Mouse (Mus musculus) heart, postnatal 0 days (tissue): ENCODE data around the gene Mvb12b. TPM values are rescaled to one million over a fixed set of nuclear protein-coding genes. Genes with fewer than 3 reads are reported as not detected.

Experiments
- ATAC-seq: fragments of 200-750 bp; cut with Nextera tagmentation; 2 replicates; pipeline ENCODE4 v1.8.0; 2017; ENCODE audit warnings: low read depth, moderate number of reproducible peaks, moderate library complexity; ENCODE audit not compliant: insufficient read depth
- DNase-seq: peaks from one replicate; pipeline ENCODE4 v3.0.0-alpha.2; 2016; ENCODE audit warnings: low spot score
- H3K27ac ChIP-seq: fragments of 300-500 bp; sonication (generic); 2 replicates; pipeline ENCODE4 v1.5.1; 2014; ENCODE audit warnings: low read depth, mild to moderate bottlenecking
- H3K27me3 ChIP-seq: fragments of 300-500 bp; sonication (generic); 2 replicates; pipeline ENCODE4 v1.6.1; 2014; ENCODE audit warnings: low read length, mixed read lengths; ENCODE audit not compliant: control insufficient read depth, insufficient read depth
- H3K36me3 ChIP-seq: fragments of 300-500 bp; sonication (generic); replicated peaks from 2 replicates; pipeline ENCODE4 v1.6.1; 2014; ENCODE audit warnings: low read length, mixed read lengths; ENCODE audit not compliant: control insufficient read depth, insufficient read depth
- H3K4me1 ChIP-seq: fragments of 300-500 bp; sonication (generic); 2 replicates; pipeline ENCODE4 v1.6.1; 2014; ENCODE audit warnings: antibody characterized with exemption; ENCODE audit not compliant: control insufficient read depth, insufficient read depth
- H3K4me2 ChIP-seq: fragments of 300-500 bp; sonication (generic); 2 replicates; pipeline ENCODE4 v1.6.1; 2014; ENCODE audit warnings: low read depth, mild to moderate bottlenecking, low read length, moderate library complexity
- H3K4me3 ChIP-seq: fragments of 300-500 bp; sonication (generic); 2 replicates; pipeline ENCODE4 v1.5.1; 2014; ENCODE audit warnings: low read depth, low read length
- H3K9ac ChIP-seq: fragments of 300-500 bp; sonication (generic); replicated peaks from 2 replicates; pipeline ENCODE4 v1.6.1; 2014; ENCODE audit warnings: low read depth, low read length, mixed read lengths
- H3K9me3 ChIP-seq: fragments of 300-500 bp; sonication (generic); replicated peaks from 2 replicates; pipeline ENCODE4 v1.6.1; 2016; ENCODE audit warnings: low read length; ENCODE audit not compliant: control insufficient read depth
- CTCF ChIP-seq: IDR thresholded peaks from 2 replicates; pipeline ENCODE4 v1.5.1; 2016; ENCODE audit warnings: antibody characterized with exemption, control low read depth, low read depth
- EP300 ChIP-seq: IDR thresholded peaks from 2 replicates; pipeline ENCODE4 v1.6.1; 2016; ENCODE audit warnings: antibody characterized with exemption, low read depth
- WGBS: fragments of 180-500 bp; shearing (Covaris S2); extraction: QIAGEN DNeasy Blood & Tissue Kit; methylation state at CpG from one replicate; pipeline ENCODE4 v1.1.7; 2014; 5-methylcytosine and 5-hydroxymethylcytosine counted together
- polyA plus RNA-seq: library from polyadenylated mRNA; unstranded; fragments of >200 nt; fragmentation: Nextera tagmentation; extraction: Ambion mirVana; gene quantifications from 2 replicates; pipeline ENCODE4 v1.2.1, GENCODE M21; 2015
- total RNA-seq: library from RNA; depleted of rRNA; stranded (reverse); fragments of >200 nt; gene quantifications from 2 replicates; pipeline ENCODE4 v1.2.3, GENCODE M21; 2014; ENCODE audit warnings: low replicate concordance

Mvb12b gene
- total and polyA plus RNA-seq, 2 experiments from 2014 or later = 8.7 to 38.7 TPM

- no peaks in the 10 kb centered on the region for H3K27me3 ChIP-seq
- no peaks in the 10 kb centered on the region for H3K9me3 ChIP-seq
- no peak overlapping the region for H3K27ac ChIP-seq
- no peak for TF ChIP-seq EP300
- no peak for TF ChIP-seq CTCF
- no peak overlapping the region for H3K4me2 ChIP-seq
- WGBS = 75% methylated on average over 9 of the region's 9 CpGs
- H3K36me3 ChIP-seq = 0 out of 2 replicates have a peak, but pooled peaks cover 3% of the 10 kb centered on the region
- no peak for ATAC-seq
- H3K4me3 ChIP-seq = no peak overlapping the region
- DNase-seq = no peak
- H3K4me1 ChIP-seq = no peaks in the 10 kb centered on the region
- no peak overlapping the region for H3K9ac ChIP-seq
Observed at GRCm38 (mm10) chr2:33789732-33790131, 98.0 kb downstream of the Mvb12b start.

- WGBS = 49% methylated on average over 6 of the region's 6 CpGs
- DNase-seq (no peak), ATAC-seq (no peak)
- Histone ChIP-seq H3K27ac (no peak overlapping the region), H3K9ac (no peak overlapping the region), H3K36me3 (0 out of 2 replicates have a peak, but pooled peaks cover 3% of the 10 kb centered on the region), H3K4me3 (no peak overlapping the region), H3K4me2 (no peak overlapping the region), H3K9me3 (no peaks in the 10 kb centered on the region), H3K4me1 (no peaks in the 10 kb centered on the region), H3K27me3 (no peaks in the 10 kb centered on the region)
- TF ChIP-seq CTCF (no peak), EP300 (no peak)
Observed at GRCm38 (mm10) chr2:33789279-33789678, 98.5 kb downstream of the Mvb12b start.

- no peaks in the 10 kb centered on the region for H3K4me1 ChIP-seq
- no peaks in the 10 kb centered on the region for H3K9me3 ChIP-seq
- no peak for DNase-seq
Observed at GRCm38 (mm10) chr2:33788851-33789250, 98.9 kb downstream of the Mvb12b start.

GRCm38 (mm10) chr2:33788131-33788530 is 99.6 kb downstream of the Mvb12b start:
- TF ChIP-seq EP300 = no peak
- no peak for TF ChIP-seq CTCF
- WGBS = 83% methylated on average over 13 of the region's 13 CpGs
- no peak for ATAC-seq

More at GRCm38 (mm10) chr2:33788851-33789250, 98.9 kb downstream of the Mvb12b start:
- Histone ChIP-seq H3K9ac (no peak overlapping the region), H3K4me3 (no peak overlapping the region), H3K36me3 (0 out of 2 replicates have a peak, but pooled peaks cover 3% of the 10 kb centered on the region), H3K27ac (no peak overlapping the region), H3K27me3 (no peaks in the 10 kb centered on the region), H3K4me2 (no peak overlapping the region)
- 89% methylated on average over 7 of the region's 7 CpGs for WGBS
- ATAC-seq = no peak
- no peak for TF ChIP-seq EP300
- TF ChIP-seq CTCF = no peak

GRCm38 (mm10) chr2:33786064-33786463 is 101.7 kb downstream of the Mvb12b start:
- H3K27ac ChIP-seq = no peak overlapping the region
- TF ChIP-seq EP300 (no peak), CTCF (no peak)
- DNase-seq = no peak
- H3K4me2 ChIP-seq = no peak overlapping the region
- no peaks in the 10 kb centered on the region for H3K9me3 ChIP-seq
- 94% methylated on average over 6 of the region's 6 CpGs for WGBS
- H3K9ac ChIP-seq = no peak overlapping the region
- no peaks in the 10 kb centered on the region for H3K27me3 ChIP-seq
- no peak for ATAC-seq
- no peak overlapping the region for H3K4me3 ChIP-seq
- 0 out of 2 replicates have a peak, but pooled peaks cover 3% of the 10 kb centered on the region for H3K36me3 ChIP-seq
- no peaks in the 10 kb centered on the region for H3K4me1 ChIP-seq

More at GRCm38 (mm10) chr2:33788131-33788530, 99.6 kb downstream of the Mvb12b start:
- Histone ChIP-seq H3K4me2 (no peak overlapping the region), H3K27ac (no peak overlapping the region), H3K4me1 (no peaks in the 10 kb centered on the region), H3K27me3 (no peaks in the 10 kb centered on the region), H3K36me3 (0 out of 2 replicates have a peak, but pooled peaks cover 3% of the 10 kb centered on the region), H3K4me3 (no peak overlapping the region), H3K9ac (no peak overlapping the region), H3K9me3 (no peaks in the 10 kb centered on the region)
- no peak for DNase-seq

GRCm38 (mm10) chr2:33785596-33785995 is 102.2 kb downstream of the Mvb12b start:
- DNase-seq (no peak), ATAC-seq (no peak)
- TF ChIP-seq EP300 (no peak), CTCF (no peak)
- 0 out of 2 replicates have a peak, but pooled peaks cover 2% of the 10 kb centered on the region for H3K36me3 ChIP-seq
- no peaks in the 10 kb centered on the region for H3K27me3 ChIP-seq
- no peaks in the 10 kb centered on the region for H3K4me1 ChIP-seq
- no peak overlapping the region for H3K4me3 ChIP-seq
- no peak overlapping the region for H3K4me2 ChIP-seq
- 58% methylated on average over 13 of the region's 13 CpGs for whole genome bisulfite sequencing
- no peak overlapping the region for H3K27ac ChIP-seq
- no peak overlapping the region for H3K9ac ChIP-seq
- H3K9me3 ChIP-seq = no peaks in the 10 kb centered on the region
